Comparison of ENCODE assay signal across 24 mouse cellular contexts in genomic region chr4:32789020-32789419, GRCm38 (mm10).
"Had no signal": no experiment of that assay in that cellular context is flagged by ENCODE, and none has a peak within 500 bp of the region (broad histone marks: within the 10 kb centered on the region; RNA-seq: fewer than 3 reads in every experiment).

No protein-coding gene starts in this region.

- H3K4me2 ChIP-seq: heart, embryonic 12.5 days; hindbrain, embryonic 13.5 days; hindbrain, embryonic 15.5 days; intestine, embryonic 15.5 days; limb, embryonic 12.5 days; liver, embryonic 11.5 days had no signal

- H3K4me1 ChIP-seq: heart, embryonic 10.5 days; heart, embryonic 12.5 days; hindbrain, embryonic 13.5 days; hindbrain, embryonic 15.5 days; intestine, embryonic 15.5 days; limb, embryonic 10.5 days; limb, embryonic 12.5 days had no signal

- ATAC-seq: inflammation-experienced regulatory T-cells, adult 6 months; intestine, embryonic 15.5 days; intestine, postnatal 0 days had no signal

- H3K36me3 ChIP-seq: heart, embryonic 10.5 days; heart, embryonic 12.5 days; hindbrain, embryonic 15.5 days; intestine, embryonic 15.5 days; limb, embryonic 10.5 days; limb, embryonic 12.5 days had no signal

- H3K27me3 ChIP-seq: heart, embryonic 12.5 days; hindbrain, embryonic 13.5 days; hindbrain, embryonic 15.5 days; intestine, embryonic 15.5 days; limb, embryonic 12.5 days had no signal

- H3K9me3 ChIP-seq: heart, embryonic 10.5 days; hindbrain, embryonic 13.5 days; hindbrain, embryonic 15.5 days; intestine, embryonic 15.5 days; limb, embryonic 10.5 days had no signal

- H3K27ac ChIP-seq: gastrocnemius, adult 2 months; heart, embryonic 10.5 days; hindbrain, embryonic 13.5 days; hindbrain, embryonic 15.5 days; intestine, embryonic 15.5 days; layer of hippocampus, adult 2 months; left cerebral cortex, adult 2 months; limb, embryonic 10.5 days; limb, embryonic 12.5 days had no signal

- H3K9ac ChIP-seq: heart, embryonic 12.5 days; hindbrain, embryonic 13.5 days; hindbrain, embryonic 15.5 days; intestine, embryonic 15.5 days; limb, embryonic 12.5 days had no signal

- H3K4me3 ChIP-seq: gastrocnemius, adult 2 months; heart, embryonic 10.5 days; heart, embryonic 12.5 days; hindbrain, embryonic 13.5 days; hindbrain, embryonic 15.5 days; intestine, embryonic 15.5 days; layer of hippocampus, adult 2 months; left cerebral cortex, adult 2 months; limb, embryonic 10.5 days; limb, embryonic 12.5 days had no signal

- DNase-seq: gastrocnemius, adult 2 months; gastrocnemius, postnatal 10 days; gastrocnemius, postnatal 25 days; heart, adult 18-20 months; heart, postnatal 14 days; heart, postnatal 36 days; kidney, adult 18-20 months; kidney, adult 8-10 months; kidney, postnatal 10 days; kidney, postnatal 25 days; kidney, postnatal 4 days; liver had no signal
